Mouse (Mus musculus): Measurements from ENCODE around the gene Thsd7b. TPM values are rescaled to one million over a fixed set of nuclear protein-coding genes. Genes with fewer than 3 reads are reported as not detected.
"Not testable (repeated sequence)": the region's sequence is repeated elsewhere in the genome, so short reads cannot be mapped to it uniquely, and the experiment has no call there.

Gene Thsd7b
- total RNA-seq, 1 experiment from 2014 or later = 0.56 TPM

DNA sequence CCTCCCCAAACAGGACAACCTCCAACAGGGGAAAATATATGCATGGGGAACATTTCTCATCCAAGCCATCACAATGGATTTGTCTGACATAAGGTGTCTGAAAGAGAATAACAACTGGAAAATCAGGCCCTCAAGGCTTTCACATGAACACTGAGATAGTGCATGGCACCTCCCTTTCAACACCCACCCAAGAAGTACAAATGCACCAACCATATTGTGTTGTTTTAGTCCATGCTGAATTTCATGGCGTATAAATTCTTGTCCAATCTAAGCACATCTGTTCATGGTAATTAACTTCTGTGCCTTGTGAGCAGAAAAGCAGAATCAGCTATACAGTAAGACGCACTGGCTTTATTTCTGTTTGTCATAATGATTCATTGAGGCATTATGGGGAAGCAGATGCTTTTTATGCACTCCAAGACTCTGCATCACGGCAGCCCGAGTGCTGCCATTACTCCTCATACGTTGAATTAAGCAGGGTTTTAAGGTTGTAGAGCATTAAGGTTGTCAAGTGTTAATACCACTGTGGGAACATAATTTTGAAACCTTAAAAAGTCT is 577.0 kb downstream of the Thsd7b start:
- no peak for DNase-seq

DNA sequence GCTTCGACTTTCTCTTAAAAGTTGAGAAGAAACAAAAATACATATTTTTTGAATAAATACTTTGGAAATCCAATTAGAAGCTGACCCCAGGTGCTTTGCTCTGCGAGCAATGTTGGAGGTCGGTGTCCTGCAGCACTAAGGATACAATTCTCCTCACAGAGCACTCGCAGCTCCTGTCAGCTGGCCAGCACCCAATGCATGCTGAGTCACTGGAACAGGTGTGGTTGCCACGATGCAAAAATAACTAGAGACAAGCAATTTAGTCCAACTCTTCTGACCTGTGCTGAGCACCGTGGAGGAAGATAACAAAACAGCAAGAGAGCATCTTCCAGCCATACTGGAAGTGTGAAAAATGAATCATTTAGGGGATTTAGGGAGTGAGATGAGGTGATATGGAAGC is 594.6 kb downstream of the Thsd7b start:
- DNase-seq = no peak

DNA sequence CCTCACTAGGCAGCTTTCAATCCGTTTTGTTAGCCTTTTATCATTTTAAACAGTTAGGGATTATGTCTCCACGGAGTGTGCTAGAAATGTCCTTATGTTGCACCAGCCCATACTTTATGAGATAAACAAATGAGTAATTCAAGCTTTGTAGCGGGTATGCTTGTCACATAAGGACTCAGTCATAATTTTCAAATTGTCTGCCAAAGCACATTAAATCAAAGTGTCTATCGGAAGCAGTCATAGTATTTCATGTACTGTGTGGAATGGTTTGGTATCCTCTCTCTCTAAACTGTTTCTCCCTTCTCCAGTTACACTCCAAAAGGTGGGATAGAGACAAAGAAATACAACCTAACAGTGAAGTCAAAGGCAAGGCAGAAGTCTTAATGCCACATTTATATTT is 601.3 kb downstream of the Thsd7b start:
- no peak for DNase-seq

DNA sequence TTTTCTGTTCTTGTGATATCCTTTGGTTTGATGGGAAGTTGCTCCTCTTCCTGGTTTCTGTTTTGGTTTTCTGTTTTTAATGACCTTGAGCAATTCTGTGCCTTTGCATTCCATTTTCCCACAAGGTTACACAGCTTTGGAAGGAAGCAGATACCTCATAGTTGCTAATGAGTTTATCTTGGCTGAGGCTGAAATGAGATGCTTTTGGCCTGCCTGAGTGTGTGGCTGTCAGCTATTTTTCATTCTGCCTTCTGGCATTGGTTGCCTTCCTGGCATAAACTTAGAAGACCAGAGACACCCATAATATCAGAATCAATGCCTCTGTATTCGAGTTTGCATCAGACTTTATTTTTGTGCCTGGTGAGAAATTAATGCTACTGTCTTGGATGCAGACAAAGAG is 614.8 kb downstream of the Thsd7b start:
- DNase-seq = no peak

DNA sequence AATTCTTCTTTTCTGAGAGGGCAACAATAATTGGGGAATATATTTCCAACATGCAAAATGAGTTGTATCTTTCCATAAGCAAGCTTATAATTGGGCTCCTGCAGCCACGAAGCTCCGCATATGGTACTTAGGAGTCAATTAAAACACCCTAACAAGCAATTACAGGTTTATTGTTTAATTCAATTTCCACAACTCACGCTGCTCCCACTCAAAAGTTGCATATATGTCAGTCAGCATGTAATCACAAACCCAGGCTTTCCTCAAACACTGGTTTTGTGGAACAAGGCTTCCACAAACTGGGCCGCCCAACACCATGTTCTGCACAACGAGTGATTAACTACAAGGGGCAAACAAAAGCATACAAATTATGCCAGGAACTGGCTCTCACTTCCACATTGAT is 625.0 kb downstream of the Thsd7b start:
- DNase-seq = no peak

DNA sequence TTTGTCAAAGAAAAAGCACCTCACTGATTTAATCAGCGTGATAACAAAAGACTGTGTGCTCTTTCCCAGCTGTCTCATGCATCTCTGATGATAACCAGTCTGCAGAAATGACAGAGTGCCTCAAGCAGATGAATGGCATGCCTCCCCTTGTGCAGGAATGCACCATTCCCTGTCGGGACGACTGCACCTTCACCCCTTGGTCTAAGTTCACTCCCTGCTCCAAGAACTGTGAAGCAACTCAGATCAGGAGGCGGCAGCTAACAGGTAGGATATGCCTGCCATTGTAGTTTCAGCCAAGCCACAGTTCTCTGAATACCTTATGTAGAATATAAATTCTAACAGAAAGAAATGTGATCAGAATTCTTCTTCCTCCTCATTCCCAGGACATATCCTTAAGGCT is 642.4 kb downstream of the Thsd7b start:
- DNase-seq = no peak

DNA sequence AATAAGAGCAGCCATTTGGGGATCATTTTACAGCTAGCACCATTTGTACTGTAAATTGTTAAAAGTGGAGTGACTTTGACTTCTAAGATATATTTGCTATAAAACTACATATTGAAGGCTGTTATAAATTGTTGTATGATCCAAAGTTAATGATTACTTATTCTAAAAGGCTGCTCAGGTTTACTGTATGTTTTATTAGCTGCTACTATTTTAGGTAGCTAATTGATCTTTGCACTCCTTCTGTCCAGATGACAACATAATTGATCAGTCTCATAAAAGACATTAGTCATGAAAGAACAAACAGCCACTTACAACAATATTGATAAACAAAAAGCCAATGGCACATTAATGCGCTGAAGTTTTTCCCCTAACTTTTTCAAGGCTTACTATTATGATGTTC is 644.5 kb downstream of the Thsd7b start:
- DNase-seq = no peak

DNA sequence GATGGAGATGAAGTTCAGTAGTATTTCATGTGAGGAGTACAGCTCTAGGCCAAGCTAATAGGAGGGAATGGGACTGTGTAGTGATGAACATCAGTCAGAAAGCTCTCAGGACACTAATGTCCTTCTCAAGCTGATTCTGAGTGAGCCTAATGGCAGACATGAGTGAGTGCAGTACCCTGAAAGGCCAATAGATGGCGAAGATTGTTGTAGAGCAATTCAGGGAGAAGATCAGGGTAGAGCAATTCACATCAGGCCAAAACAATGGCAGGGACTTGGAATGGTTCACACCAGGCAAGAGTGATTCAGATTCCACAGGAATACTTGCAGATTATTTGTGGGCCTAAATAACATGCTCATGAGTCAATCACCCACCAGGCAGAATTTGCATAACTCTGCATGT is 646.3 kb downstream of the Thsd7b start:
- peak; percentile 6 for DNase-seq

DNA sequence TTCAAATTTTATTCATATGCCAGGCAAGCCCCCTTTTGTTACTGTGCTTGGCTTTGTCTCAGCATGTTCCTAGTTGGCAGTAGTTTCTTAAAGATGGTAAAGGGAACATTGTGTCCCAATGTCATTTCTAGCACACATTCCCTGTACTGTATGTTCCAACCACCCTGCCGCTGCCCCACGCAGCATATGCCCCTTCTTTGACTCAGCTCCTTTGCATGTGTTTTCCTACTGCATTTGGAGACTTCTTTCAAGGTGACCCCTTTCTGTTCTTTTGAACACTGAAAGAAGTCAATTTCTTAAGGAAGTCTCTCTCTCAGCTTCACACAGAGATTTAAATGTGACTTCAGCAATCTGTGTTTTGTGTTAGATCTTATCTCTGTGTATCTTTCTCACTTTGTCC is 657.9 kb downstream of the Thsd7b start:
- no peak for DNase-seq

DNA sequence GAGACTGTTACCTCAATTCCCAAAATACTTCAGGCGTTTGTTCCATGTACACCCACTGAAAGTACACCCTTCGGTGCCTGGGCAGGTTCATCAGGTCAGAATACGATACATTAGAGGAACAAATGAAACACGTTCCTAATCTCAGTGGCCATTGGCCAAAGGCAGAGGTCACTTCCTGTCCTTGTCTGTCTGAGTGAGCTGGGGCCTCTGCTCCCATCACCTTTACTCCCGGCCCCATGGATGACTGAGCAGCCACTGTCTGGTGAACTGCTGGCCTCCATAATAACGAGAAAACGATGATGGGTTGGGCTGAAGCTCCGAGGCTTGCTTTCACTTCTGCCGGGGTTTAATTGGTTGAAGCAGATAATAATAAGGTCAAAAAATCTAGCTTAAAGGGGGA is 670.0 kb downstream of the Thsd7b start:
- DNase-seq = no peak

DNA sequence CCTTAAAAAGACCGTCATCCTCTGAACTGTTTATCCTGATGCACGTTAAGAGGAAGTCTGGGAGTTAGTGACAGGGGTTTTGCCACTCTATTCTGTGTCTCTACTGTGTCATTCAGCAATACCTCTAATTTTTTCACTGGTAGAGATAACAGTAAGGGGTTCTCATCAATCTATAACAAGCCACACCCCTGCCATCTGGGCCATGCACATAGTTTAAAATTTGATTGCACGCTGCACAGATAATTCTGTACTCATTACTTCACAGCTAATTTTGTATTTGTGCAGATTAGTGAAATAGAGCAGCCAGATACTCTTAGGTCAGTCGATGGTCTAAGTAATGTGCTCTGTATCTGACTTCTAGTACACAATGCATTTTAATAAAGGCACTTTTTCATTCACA is 673.9 kb downstream of the Thsd7b start:
- no peak for DNase-seq

DNA sequence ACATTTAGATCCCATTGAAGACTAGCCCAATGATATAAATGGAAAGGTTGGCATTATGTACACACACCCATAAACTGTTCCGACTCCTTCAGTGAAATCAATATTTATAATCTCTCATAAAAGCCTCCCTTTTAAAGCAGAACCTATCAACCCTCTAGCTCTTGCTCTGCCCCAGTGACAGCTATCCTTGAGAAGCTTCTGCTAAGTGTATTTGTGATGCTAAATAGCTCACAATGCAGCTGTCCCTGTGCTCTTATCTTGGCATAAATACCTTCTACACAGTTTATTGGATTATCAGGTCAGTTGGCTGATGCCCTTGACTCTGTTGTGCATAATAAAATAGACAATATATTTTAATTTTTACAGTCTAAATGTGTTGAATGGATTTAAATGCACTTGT is 682.4 kb downstream of the Thsd7b start:
- no peak for DNase-seq

DNA sequence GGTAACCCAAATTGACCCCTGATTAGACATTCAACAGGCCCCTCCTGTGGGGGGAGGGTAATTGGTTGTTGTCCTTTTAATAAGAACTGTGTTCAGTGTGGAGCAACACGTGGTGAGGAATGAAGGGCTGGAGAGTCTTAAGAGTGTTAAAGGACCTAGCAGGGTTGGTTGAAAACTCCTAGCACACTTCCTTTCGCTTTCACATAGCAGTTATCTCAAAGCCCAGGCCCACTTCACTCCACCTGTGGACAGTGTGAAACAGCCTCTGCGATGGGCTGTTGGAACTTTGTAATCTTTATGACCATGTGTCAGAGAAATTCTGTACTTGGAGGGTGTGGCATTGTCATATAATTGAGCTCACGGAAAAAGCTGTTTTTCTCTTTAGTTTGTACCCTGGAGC is 683.5 kb downstream of the Thsd7b start:
- DNase-seq = no peak

DNA sequence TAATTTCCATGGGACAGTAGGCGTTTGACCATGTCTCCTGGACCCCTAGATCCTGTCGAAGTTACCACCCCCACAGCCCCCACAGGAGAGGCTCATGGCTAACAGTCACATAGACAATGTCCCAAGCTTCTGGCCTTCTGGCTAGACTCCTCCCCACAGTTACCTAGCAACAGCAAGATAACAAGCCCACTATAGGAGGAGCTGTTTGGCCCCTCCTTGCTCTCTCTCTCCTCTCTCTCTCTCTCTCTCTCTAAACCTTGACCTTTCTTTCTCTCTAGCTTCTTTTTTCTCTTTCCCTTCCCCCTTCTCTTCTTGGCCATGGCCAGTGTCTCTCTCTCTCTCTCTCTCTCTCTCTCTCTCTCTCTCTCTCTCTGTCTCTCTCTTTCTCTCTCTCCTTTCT is 686.2 kb downstream of the Thsd7b start:
- DNase-seq = not testable (repeated sequence)

DNA sequence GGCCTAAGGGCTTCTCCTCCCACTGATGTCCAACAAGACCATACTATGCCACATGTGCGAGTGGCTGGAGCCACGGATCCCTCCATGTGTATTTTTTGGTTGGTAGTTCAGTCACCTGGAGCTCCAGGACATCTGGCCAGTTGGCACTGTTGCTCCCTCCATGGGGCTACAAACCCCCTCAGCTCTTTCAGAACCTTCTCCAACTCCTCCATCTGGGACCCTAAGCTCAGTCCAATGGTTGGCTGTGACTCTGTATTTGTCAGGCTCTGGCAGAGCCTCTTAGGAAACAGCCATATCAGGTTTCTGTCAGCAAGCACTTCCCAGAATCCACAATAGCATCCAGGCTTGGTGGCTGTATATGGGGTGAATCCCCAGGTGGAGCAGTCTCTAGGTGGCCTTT is 690.1 kb downstream of the Thsd7b start:
- DNase-seq = no peak

DNA sequence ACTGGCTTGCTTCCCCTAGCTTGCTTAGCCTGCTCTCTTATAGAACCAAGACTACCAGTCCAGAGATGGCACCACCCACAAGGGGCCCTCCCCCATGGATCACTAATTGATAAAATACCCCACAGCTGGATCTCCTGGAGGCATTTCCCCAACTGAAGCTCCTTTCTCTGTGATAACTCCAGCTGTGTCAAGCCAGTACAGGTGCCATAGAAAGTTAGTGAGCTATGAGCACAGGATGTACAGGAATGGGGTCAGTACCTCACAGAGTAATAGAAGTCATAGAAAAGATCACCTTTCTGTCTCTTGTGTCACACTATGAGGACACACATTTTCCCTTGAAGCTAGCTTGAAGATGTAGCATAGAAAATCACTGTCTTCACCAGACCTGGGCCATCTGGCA is 716.1 kb downstream of the Thsd7b start:
- DNase-seq = not testable (repeated sequence)

DNA sequence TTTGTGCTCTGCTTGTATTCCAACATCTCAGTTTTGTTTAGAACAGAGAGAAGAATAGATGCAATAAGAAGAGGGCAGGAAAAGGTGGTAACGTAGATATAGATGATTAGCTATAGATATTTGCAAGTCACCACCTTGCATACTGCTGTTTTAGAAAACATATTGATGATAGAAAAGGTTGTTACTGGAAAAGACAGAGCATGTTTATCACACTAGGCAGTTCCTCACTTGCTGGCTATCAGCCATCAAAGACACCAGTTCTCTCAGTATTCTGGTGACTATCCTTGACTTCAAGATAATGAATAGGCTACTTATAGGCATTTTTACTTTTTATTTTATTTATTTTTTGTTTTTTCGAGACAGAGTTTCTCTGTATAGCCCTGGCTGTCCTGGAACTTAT is 717.7 kb downstream of the Thsd7b start:
- no peak for DNase-seq

DNA sequence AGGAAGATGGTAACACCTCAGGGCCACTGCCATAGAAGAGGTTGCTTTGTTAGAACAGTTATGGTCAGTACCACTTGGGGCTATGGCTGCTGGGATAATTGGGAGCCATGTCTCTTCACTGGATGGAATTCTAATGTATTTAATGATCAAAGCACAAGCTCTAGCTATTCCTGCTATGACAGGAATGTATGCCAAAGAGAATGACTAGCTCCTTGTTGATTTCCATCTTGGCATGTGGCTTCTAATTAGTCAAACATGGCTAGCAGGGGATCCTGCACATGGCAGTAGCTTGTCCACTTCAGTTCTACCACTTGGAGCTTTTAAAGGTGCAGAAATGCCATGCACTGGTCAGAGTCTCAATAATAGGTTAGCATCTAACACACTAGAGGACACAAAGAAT is 781.9 kb downstream of the Thsd7b start:
- no peak for DNase-seq

DNA sequence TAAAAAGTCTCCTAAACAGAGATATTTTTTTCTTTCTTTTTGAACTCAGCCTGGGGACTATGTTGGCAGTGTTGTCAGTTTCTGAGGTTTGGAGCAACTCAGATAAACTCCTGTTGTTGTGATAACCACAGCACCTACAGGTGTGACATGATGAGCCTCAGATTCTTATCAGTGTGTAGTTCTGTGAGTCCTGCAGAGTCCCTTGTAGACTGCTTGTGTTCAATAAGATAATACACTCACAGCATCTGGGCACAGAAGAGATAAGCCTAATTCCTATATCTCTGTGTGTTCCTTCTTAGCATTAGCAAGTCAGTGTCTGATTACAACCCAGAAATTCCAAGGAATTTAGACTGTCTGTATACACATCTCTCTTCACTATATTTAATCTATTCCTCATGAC is 789.0 kb downstream of the Thsd7b start:
- no peak for DNase-seq

DNA sequence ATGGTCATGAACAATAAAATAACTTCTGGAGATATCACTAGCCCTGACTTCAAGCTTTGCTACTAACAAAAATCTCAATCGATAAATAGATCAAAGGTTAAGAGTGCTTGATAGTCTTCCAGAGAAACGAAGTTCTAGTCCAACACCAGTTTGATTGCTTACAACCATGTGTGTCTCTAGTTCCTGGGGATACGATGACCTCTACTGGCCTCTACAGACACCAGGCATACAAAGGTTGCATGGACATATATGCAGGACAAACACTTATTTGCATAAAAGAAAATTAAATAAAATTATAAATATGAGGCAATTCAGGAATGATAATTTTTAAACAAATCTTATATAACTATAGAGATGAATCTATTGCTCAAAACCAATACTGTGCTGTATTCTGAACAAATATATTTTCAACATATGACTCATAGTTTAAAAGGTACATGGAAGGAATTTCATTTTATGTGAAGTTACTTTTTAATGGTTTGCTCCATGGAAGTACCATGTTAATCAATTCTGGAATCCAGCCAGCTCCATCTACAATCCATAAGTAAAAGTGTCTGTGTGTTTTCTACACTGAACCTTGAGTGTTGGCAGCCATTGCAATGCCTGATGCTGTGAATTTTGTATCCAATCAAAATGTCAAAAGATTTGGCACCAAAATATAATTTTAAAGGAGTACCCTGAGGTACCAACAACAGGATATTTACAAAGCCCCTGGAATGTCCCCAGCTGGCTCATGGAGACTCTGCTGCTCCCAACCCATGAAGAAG is 793.3 kb downstream of the Thsd7b start:
- no peak for DNase-seq

DNA sequence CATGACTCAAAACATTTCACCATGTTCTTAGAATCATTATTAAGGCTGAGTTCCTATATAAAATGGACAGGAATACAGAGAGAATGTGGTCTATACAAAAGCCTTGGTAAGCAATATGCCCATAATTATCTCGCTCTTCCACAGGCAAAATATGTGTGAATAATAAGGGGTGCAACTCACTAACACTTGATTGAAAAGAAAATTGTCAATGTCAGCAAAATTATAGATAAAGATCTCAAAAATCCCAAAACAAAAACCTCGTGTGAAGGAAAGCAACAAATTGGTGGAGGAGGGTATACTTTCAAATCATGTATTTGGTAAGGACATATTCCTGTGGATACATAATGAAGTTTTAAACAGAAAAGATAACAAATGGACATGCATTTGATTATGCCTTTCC is 810.7 kb downstream of the Thsd7b start:
- no peak for DNase-seq

DNA sequence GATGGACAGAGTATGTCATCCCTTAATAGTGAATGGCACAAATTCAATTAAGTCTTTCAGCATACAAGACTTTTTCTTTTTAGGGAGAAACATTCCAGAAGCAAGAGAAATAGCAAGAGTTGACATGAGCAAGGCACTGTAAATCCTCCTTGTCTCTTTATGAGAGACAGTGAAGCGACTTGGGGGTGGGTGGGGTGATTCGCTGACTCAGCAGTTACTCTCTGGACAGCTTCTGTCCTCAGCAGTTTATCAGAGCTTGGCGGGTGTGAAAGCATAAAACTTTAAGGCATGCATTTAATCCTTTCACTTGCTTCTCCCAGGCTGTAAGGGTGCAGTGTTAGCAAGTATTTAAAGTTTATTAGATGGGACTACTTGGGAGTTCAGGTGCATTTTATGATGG is 812.1 kb downstream of the Thsd7b start:
- no peak for DNase-seq

DNA sequence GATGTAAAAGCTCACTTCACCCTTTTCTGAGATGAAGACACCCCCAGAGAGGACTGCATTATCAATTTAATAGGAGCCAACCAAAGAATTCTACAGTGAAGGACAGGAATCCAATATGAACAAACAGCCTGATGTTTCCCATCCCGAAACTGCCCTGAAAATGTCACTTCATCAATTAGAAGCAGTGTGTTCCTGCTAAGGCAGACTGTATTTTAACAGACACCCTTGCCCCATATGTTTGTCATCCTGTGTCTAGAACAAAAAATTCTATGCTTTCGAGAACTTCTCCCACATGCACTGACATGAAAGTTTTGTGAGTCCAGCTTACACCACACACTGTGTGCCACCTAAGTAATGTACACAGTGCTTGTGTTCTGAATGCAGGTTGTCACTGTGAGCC is 812.8 kb downstream of the Thsd7b start:
- DNase-seq = no peak

DNA sequence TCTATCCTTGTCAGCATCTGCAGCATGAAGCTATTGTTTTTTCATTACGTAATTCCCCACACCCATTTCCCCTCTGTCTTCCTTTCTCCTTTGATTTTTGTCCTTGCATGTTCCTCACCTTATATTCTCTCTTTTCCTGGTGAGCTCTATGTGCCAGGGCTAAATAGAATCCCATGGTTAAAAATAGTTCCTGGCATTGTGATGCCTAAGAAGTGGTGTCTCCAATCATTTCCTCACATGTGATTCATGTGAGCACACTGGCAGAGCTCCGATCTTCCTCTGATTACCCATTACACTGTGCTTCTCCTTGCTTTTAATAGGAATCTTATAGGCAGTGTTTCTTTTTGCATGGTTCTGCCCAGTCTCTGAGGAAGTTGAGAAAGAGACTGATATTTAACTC is 826.1 kb downstream of the Thsd7b start:
- DNase-seq = no peak

All from adrenal gland, postnatal 14 days (tissue).